Mouse (Mus musculus): ENCODE measurements around the gene Dlst. TPM values are rescaled to one million over a fixed set of nuclear protein-coding genes. Genes with fewer than 3 reads are reported as not detected.

The Dlst gene
- total and polyA plus RNA-seq, 3 experiments = 163 to 376 (median 230) TPM

- peaks cover 0 to 5% of the 10 kb centered on the region in 2 experiments; a peak in 1 of 4 replicates for H3K36me3 ChIP-seq (ENCODE audit: control insufficient read depth in 1 of 2, insufficient read depth in 2 of 2, low read length in 2 of 2)
- DNase-seq (ENCODE audit: low read depth, low spot score) = no peak
- H3K79me2 ChIP-seq (ENCODE audit: control insufficient read depth, insufficient read depth, low read length, poor library complexity) = no peaks in the 10 kb centered on the region
- H3K4me3 ChIP-seq (ENCODE audit: control insufficient read depth in 1 of 2, insufficient read depth in 1 of 2, low read depth in 2 of 2, low read length in 2 of 2) = no peak overlapping the region
- peaks cover 2 to 6% of the 10 kb centered on the region in 2 experiments for H3K4me1 ChIP-seq (ENCODE audit: control insufficient read depth in 1 of 2, insufficient read depth in 2 of 2, low read length in 2 of 2)
- no peaks in the 10 kb centered on the region for H3K27me3 ChIP-seq (ENCODE audit: control insufficient read depth in 1 of 2, insufficient read depth in 2 of 2, low read length in 2 of 2)
- no peaks in the 10 kb centered on the region for H3K9me3 ChIP-seq (replicated peaks; ENCODE audit: insufficient read depth, low read length)
- TF ChIP-seq ZC3H11A (IDR thresholded peaks at IDR 0.05; ENCODE audit: low read depth, low read length) (no peak), MAZ (IDR thresholded peaks at IDR 0.05; ENCODE audit: low read depth, low read length) (no peak), ZKSCAN1 (IDR thresholded peaks at IDR 0.05; ENCODE audit: low read depth, low read length) (no peak), USF1 (IDR thresholded peaks at IDR 0.05; ENCODE audit: low read depth, low read length) (no peak), CHD1 (IDR thresholded peaks at IDR 0.05; ENCODE audit: low read depth, low read length) (no peak), MYC (IDR thresholded peaks at IDR 0.05; ENCODE audit: low read depth, low read length) (no peak), POLR2AphosphoS2 (IDR thresholded peaks at IDR 0.05; ENCODE audit: low read length) (no peak), ZNF384 (IDR thresholded peaks at IDR 0.05; ENCODE audit: low read depth, low read length) (no peak), E2F4 (IDR thresholded peaks at IDR 0.05; ENCODE audit: borderline replicate concordance, low read depth, low read length) (no peak), MXI1 (IDR thresholded peaks at IDR 0.05; ENCODE audit: low read depth, low read length) (no peak), JUND (IDR thresholded peaks at IDR 0.05; ENCODE audit: low read depth, low read length) (no peak), CHD2 (IDR thresholded peaks at IDR 0.05; ENCODE audit: low read length) (no peak)
- no peak overlapping the region for H3K27ac ChIP-seq (ENCODE audit: control insufficient read depth, low read depth, low read length)
- H3K9ac ChIP-seq (ENCODE audit: control insufficient read depth, low read depth, low read length, poor library complexity, severe bottlenecking) = no peak overlapping the region
These were observed 5.8 kb upstream of the Dlst start for GRCm38 (mm10) chr12:85104789-85105188.

- no peak overlapping the region for H3K27ac ChIP-seq (ENCODE audit: control insufficient read depth, low read depth, low read length)
- H3K9me3 ChIP-seq (replicated peaks; ENCODE audit: insufficient read depth, low read length) = no peaks in the 10 kb centered on the region
- TF ChIP-seq SIN3A (IDR thresholded peaks at IDR 0.05; ENCODE audit: low read length) (no peak), POLR2AphosphoS2 (IDR thresholded peaks at IDR 0.05; ENCODE audit: low read length) (no peak), KAT2A (conservative IDR thresholded peaks at IDR 0.05; ENCODE audit: low read depth, low read length) (no peak), NELFE (IDR thresholded peaks at IDR 0.05; ENCODE audit: low read depth, low read length) (no peak), ZNF384 (IDR thresholded peaks at IDR 0.05; ENCODE audit: low read depth, low read length) (no peak), E2F4 (IDR thresholded peaks at IDR 0.05; ENCODE audit: borderline replicate concordance, low read depth, low read length) (no peak), POLR2AphosphoS5 (IDR thresholded peaks at IDR 0.05; ENCODE audit: borderline replicate concordance, low read depth, low read length) (no peak), TAL1 (IDR thresholded peaks at IDR 0.05; ENCODE audit: low read length) (no peak), HCFC1 (IDR thresholded peaks at IDR 0.05; ENCODE audit: low read depth, low read length) (no peak), ZKSCAN1 (IDR thresholded peaks at IDR 0.05; ENCODE audit: low read depth, low read length) (no peak), MAZ (IDR thresholded peaks at IDR 0.05; ENCODE audit: low read depth, low read length) (no peak), CTCF (IDR thresholded peaks at IDR 0.05 in 2 of 3, conservative IDR thresholded peaks at IDR 0.05 in 1 of 3; ENCODE audit: control insufficient read depth in 1 of 3, insufficient read depth in 1 of 3, low read depth in 2 of 3, low read length in 3 of 3, poor library complexity in 1 of 3, severe bottlenecking in 1 of 3) (no peak), USF1 (IDR thresholded peaks at IDR 0.05; ENCODE audit: low read depth, low read length) (no peak), MAFK (IDR thresholded peaks at IDR 0.05; ENCODE audit: borderline replicate concordance, low read depth, low read length) (no peak), SMC3 (IDR thresholded peaks at IDR 0.05; ENCODE audit: low read depth, low read length) (no peak), ZMIZ1 (IDR thresholded peaks at IDR 0.05; ENCODE audit: low read depth, low read length) (no peak), ZC3H11A (IDR thresholded peaks at IDR 0.05; ENCODE audit: low read depth, low read length) (no peak), EP300 (IDR thresholded peaks at IDR 0.05; ENCODE audit: low read depth in 1 of 2, low read length in 2 of 2) (no peak)
- H3K9ac ChIP-seq (ENCODE audit: control insufficient read depth, low read depth, low read length, poor library complexity, severe bottlenecking) = no peak overlapping the region
- H3K36me3 ChIP-seq (ENCODE audit: control insufficient read depth in 1 of 2, insufficient read depth in 2 of 2, low read length in 2 of 2) = peaks cover 0 to 6% of the 10 kb centered on the region in 2 experiments; a peak in 1 of 4 replicates
- H3K27me3 ChIP-seq (ENCODE audit: control insufficient read depth in 1 of 2, insufficient read depth in 2 of 2, low read length in 2 of 2) = no peaks in the 10 kb centered on the region
- H3K79me2 ChIP-seq (ENCODE audit: control insufficient read depth, insufficient read depth, low read length, poor library complexity) = peaks cover 13% of the 10 kb centered on the region
- no peak overlapping the region for H3K4me3 ChIP-seq (ENCODE audit: control insufficient read depth in 1 of 2, insufficient read depth in 1 of 2, low read depth in 2 of 2, low read length in 2 of 2)
- DNase-seq (ENCODE audit: low read depth, low spot score) = no peak
- H3K4me1 ChIP-seq (ENCODE audit: control insufficient read depth in 1 of 2, insufficient read depth in 2 of 2, low read length in 2 of 2) = peaks cover 2 to 9% of the 10 kb centered on the region in 2 experiments
These were observed 4.3 kb upstream of the Dlst start for GRCm38 (mm10) chr12:85106292-85106691.
